ENCODE assay signal across 17 mouse cellular contexts in genomic region chr17:27457038-27457577, GRCm38 (mm10).
DNase-seq lines count a peak whose midpoint lies in the region; ATAC-seq and TF ChIP-seq lines count a peak whose summit lies in the region.
"Had no signal": no experiment of that assay in that cellular context is flagged by ENCODE, and none has a peak within 500 bp of the region (broad histone marks: within the 10 kb centered on the region; RNA-seq: fewer than 3 reads in every experiment).

No protein-coding gene starts in this region.

- WGBS in cerebellum, adult 2 months: 62% methylated on average over 9 of the region's 9 CpGs

- ATAC-seq in cerebellum, adult (ENCODE audit: insufficient number of reproducible peaks, low FRiP score, low TSS enrichment): no peak
- ATAC-seq: activated CD4-positive, CD25-positive, alpha-beta regulatory T cell, adult 4 months; CD4-positive, CD25-positive, alpha-beta regulatory T cell, adult 4 months; Patski had no signal

- no peak for TF ChIP-seq CTCF in cerebellum, adult 2 months (IDR thresholded peaks at IDR 0.05; ENCODE audit: borderline replicate concordance, insufficient read depth, low read depth, low read length)

- peak; percentile 77 for DNase-seq in cerebellum, adult 11-12 months
- DNase-seq in cerebellum, postnatal 10 days: no peak
- no peak for DNase-seq in cerebellum, adult 2 months
- DNase-seq in cerebellum, adult 11 months: no peak
- DNase-seq in cerebellum, adult 9-11 months: peak; percentile 78
- no peak for DNase-seq in cerebellum, adult 18-20 months
- peak; percentile 56 to 60 for DNase-seq in cerebellum, postnatal 25 days
- DNase-seq: adrenal gland, adult 2 months; adrenal gland, adult 8-10 months; adrenal gland, postnatal 10 days; adrenal gland, postnatal 14 days; adrenal gland, postnatal 36 days; B cell, adult 2 months had no signal

- peak overlapping the region; percentile 79 for H3K27ac ChIP-seq in cerebellum, adult 2 months (ENCODE audit: insufficient read depth, low read length)

- no peak overlapping the region for H3K4me3 ChIP-seq in cerebellum, adult 2 months (replicated peaks; ENCODE audit: insufficient read depth, low read depth, low read length)

- TF ChIP-seq POLR2A in cerebellum, adult 2 months (IDR thresholded peaks at IDR 0.05; ENCODE audit: borderline replicate concordance, insufficient read depth, low read length): no peak

- peaks cover 81% of the 10 kb centered on the region for H3K4me1 ChIP-seq in cerebellum, adult 2 months (ENCODE audit: control insufficient read depth, insufficient read depth, low read length)

- H3K27me3 ChIP-seq in cerebellum, adult 2 months (ENCODE audit: control insufficient read depth, insufficient read depth, low read length): no peaks in the 10 kb centered on the region

Comparison
In these comparisons a context has a peak if more than half of its experiments do, and no peak if none do; other contexts are left out.
1. DNase-seq: peak in cerebellum, adult 11-12 months (single experiment), cerebellum, adult 9-11 months (single experiment) and cerebellum, postnatal 25 days (2 of 2); none in cerebellum, postnatal 10 days (0 of 2), cerebellum, adult 2 months (0 of 2), cerebellum, adult 11 months (single experiment) and cerebellum, adult 18-20 months (0 of 2).